Mouse (Mus musculus) midbrain, embryonic 14.5 days (tissue): Measurements from ENCODE around the gene Ulk4. TPM values are rescaled to one million over a fixed set of nuclear protein-coding genes. Genes with fewer than 3 reads are reported as not detected.

Source experiments
- ATAC-seq: fragments of 200-750 bp; cut with Nextera tagmentation; 2 replicates; pipeline ENCODE4 v1.8.0; 2017; ENCODE audit warnings: moderate number of reproducible peaks, moderate library complexity; ENCODE audit not compliant: low FRiP score, low TSS enrichment
- DNase-seq: peaks from one replicate; pipeline ENCODE4 v3.0.0-alpha.2; 2015
- H3K27ac ChIP-seq: fragments of 300-500 bp; sonication (generic); replicated peaks from 2 replicates; pipeline ENCODE4 v1.5.1; 2014; ENCODE audit warnings: mild to moderate bottlenecking, low read depth, low read length, moderate library complexity
- H3K27me3 ChIP-seq: fragments of 300-500 bp; sonication (generic); 2 replicates; pipeline ENCODE4 v1.6.1; 2014; ENCODE audit warnings: low read length, control low read depth, mixed read lengths; ENCODE audit not compliant: control insufficient read depth, insufficient read depth
- H3K36me3 ChIP-seq: fragments of 300-500 bp; sonication (generic); 2 replicates; pipeline ENCODE4 v1.6.1; 2014; ENCODE audit warnings: low read length, control low read depth; ENCODE audit not compliant: control insufficient read depth, insufficient read depth
- H3K4me1 ChIP-seq: fragments of 300-500 bp; sonication (generic); 2 replicates; pipeline ENCODE4 v1.6.1; 2014; ENCODE audit warnings: mild to moderate bottlenecking, antibody characterized with exemption, low read length, control low read depth; ENCODE audit not compliant: control insufficient read depth, insufficient read depth
- H3K4me2 ChIP-seq: fragments of 300-500 bp; sonication (generic); 2 replicates; pipeline ENCODE4 v1.6.1; 2014; ENCODE audit warnings: mild to moderate bottlenecking, low read length, moderate library complexity
- H3K4me3 ChIP-seq: fragments of 300-500 bp; sonication (generic); replicated peaks from 2 replicates; pipeline ENCODE4 v1.5.1; 2014; ENCODE audit warnings: low read depth, low read length
- H3K9ac ChIP-seq: fragments of 300-500 bp; sonication (generic); replicated peaks from 2 replicates; pipeline ENCODE4 v1.6.1; 2014; ENCODE audit warnings: mild to moderate bottlenecking, low read length, moderate library complexity
- H3K9me3 ChIP-seq: fragments of 300-500 bp; sonication (generic); 2 replicates; pipeline ENCODE4 v1.6.1; 2016; ENCODE audit warnings: low read length, control low read depth, mixed read lengths; ENCODE audit not compliant: control insufficient read depth
- WGBS: fragments of 180-500 bp; shearing (Covaris S2); extraction: QIAGEN DNeasy Blood & Tissue Kit; methylation state at CpG from one replicate; pipeline ENCODE4 v1.1.7; 2014; 5-methylcytosine and 5-hydroxymethylcytosine counted together
- polyA plus RNA-seq: library from polyadenylated mRNA; unstranded; fragments of >200 nt; fragmentation: Nextera tagmentation; extraction: Ambion mirVana; gene quantifications from 2 replicates; pipeline ENCODE4 v1.2.1, GENCODE M21; 2014

Gene Ulk4
- polyA plus RNA-seq, 1 experiment from 2014 or later = 75.7 TPM

- DNase-seq (no peak), ATAC-seq (no peak)
- Histone ChIP-seq H3K9me3 (no peaks in the 10 kb centered on the region), H3K4me1 (peaks cover 3% of the 10 kb centered on the region; the same call in 1 of the 2 replicates), H3K4me3 (no peak overlapping the region), H3K4me2 (no peak overlapping the region), H3K9ac (no peak overlapping the region), H3K36me3 (no peaks in the 10 kb centered on the region), H3K27ac (no peak overlapping the region), H3K27me3 (no peaks in the 10 kb centered on the region)
- 74% methylated on average over 7 of the region's 7 CpGs for WGBS
These were observed 276.2 kb downstream of the Ulk4 start for GRCm38 (mm10) chr9:121000641-121001320.

GRCm38 (mm10) chr9:120998696-120999095 lies 278.3 kb downstream of the Ulk4 start:
- Histone ChIP-seq H3K27ac (no peak overlapping the region), H3K9ac (no peak overlapping the region), H3K4me1 (peaks cover 12% of the 10 kb centered on the region), H3K4me2 (no peak overlapping the region), H3K27me3 (no peaks in the 10 kb centered on the region), H3K4me3 (no peak overlapping the region), H3K9me3 (no peaks in the 10 kb centered on the region), H3K36me3 (no peaks in the 10 kb centered on the region)
- ATAC-seq = no peak
- 78% methylated on average over 11 of the region's 11 CpGs for WGBS
- no peak for DNase-seq

DNA sequence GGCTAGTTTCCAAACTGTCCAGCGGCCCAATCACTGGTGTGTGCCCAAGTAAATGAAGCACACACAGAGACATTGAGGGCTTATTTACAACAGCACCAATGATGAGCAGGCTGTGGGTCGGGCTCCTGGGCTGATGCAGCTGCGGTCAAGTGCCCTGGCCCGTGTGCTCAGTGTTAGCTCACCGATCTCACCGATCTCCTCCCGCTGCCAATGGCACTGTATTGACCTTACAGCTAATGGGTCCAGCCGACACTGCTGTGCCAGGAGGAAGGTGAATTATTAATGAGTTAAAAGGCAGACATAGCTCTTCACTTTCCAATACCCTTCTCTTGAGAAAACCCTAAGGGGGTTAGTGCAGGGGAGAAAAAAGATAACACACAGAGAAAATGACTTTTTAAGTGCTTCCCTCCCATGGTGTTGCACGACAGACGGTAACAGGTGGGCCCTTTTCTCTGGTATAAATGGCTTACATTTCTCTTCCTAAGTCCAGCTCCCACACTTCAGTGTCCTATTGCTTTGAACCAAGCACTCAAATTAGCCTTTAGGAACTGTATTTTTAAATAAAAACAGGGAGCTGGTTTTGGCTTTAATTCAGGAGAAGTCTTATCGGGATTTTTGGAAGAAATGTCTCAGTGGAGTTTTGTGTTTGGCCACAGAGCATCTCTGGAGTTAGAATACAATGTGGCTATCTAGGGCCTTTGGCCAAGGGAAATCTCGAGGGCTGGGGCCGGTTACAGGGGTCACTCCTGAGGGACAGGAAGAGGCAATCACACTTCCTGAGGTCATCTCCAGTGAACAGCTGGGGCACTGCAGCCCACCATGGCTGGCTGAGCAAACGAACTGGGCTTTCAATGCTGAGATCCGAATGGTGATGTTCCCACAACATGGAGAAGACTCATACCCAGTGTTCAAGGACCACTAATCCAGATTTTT lies 282.5 kb downstream of the Ulk4 start:
- Histone ChIP-seq H3K27me3 (no peaks in the 10 kb centered on the region), H3K9ac (no peak overlapping the region), H3K9me3 (no peaks in the 10 kb centered on the region), H3K4me3 (no peak overlapping the region), H3K27ac (no peak overlapping the region), H3K4me1 (peaks cover 35% of the 10 kb centered on the region), H3K36me3 (no peaks in the 10 kb centered on the region), H3K4me2 (no peak overlapping the region)
- ATAC-seq (no peak), DNase-seq (no peak)
- 67% methylated on average over 15 of the region's 15 CpGs for WGBS

DNA sequence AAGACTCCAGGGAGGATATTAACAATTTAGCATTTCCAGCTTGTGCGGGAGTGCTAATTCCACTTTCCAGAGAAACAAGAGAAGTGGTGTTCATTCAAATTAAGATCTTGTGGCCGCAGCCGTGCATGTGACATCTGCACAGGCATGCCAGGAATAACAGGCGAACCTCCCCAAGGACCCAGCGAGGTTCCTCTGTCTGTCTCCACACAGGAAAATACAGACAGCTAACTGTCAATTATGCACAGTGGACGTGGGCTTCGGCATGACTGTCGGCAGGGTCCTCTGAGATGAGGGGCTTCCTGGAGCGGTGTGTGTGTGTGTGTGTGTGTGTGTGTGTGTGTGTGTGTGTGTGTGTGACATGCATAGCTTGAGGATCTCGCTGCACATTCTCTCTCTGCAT lies 284.0 kb downstream of the Ulk4 start:
- DNase-seq (peak; percentile 80), ATAC-seq (peak; percentile 68; the same call in 1 of the 2 replicates)
- no peak overlapping the region for H3K9ac ChIP-seq
- no peak overlapping the region for H3K4me3 ChIP-seq
- no peaks in the 10 kb centered on the region for H3K36me3 ChIP-seq
- WGBS = 26% methylated on average over 10 of the region's 10 CpGs
- H3K4me2 ChIP-seq = no peak overlapping the region; the same call in 1 of the 2 replicates
- peak overlapping the region; percentile 60 for H3K27ac ChIP-seq
- H3K9me3 ChIP-seq = no peaks in the 10 kb centered on the region
- peaks cover 40% of the 10 kb centered on the region for H3K4me1 ChIP-seq
- H3K27me3 ChIP-seq = no peaks in the 10 kb centered on the region

GRCm38 (mm10) chr9:120991801-120992200 lies 285.2 kb downstream of the Ulk4 start:
- Histone ChIP-seq H3K4me1 (peaks cover 45% of the 10 kb centered on the region), H3K4me3 (no peak overlapping the region), H3K27ac (no peak overlapping the region), H3K9ac (no peak overlapping the region), H3K27me3 (no peaks in the 10 kb centered on the region), H3K4me2 (no peak overlapping the region), H3K9me3 (no peaks in the 10 kb centered on the region), H3K36me3 (no peaks in the 10 kb centered on the region)
- DNase-seq (no peak), ATAC-seq (no peak)
- WGBS = 43% methylated on average over 2 of the region's 2 CpGs

GRCm38 (mm10) chr9:120989806-120990700 lies 286.9 kb downstream of the Ulk4 start:
- no peak for ATAC-seq

DNA sequence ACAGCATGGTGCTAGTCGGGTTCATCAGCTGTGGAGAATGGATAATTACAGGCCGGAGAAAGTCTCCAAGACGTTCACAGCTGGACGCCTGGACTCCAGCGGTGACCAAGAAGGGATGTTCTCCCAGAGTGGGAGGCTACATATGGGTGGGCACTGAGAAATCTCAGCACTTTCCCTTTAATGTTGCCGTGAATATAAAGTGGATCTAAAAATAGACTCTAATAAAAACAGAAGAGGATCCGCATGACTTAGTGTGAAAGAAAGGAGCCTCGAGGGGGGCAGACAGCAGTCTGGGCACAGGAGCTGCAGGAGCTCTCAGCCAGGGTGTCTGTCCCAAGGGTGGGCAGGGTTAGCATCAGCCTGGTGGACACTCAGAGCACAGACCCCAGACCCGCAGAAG lies 288.9 kb downstream of the Ulk4 start:
- ATAC-seq (0 out of 2 replicates have a peak, but pooled peaks have one; percentile 34), DNase-seq (peak; percentile 42)
- WGBS = 32% methylated on average over 9 of the region's 9 CpGs
- no peaks in the 10 kb centered on the region for H3K36me3 ChIP-seq
- no peak overlapping the region for H3K9ac ChIP-seq
- peak overlapping the region; percentile 64 for H3K27ac ChIP-seq
- H3K4me1 ChIP-seq = peaks cover 30% of the 10 kb centered on the region
- no peak overlapping the region for H3K4me2 ChIP-seq
- H3K4me3 ChIP-seq = no peak overlapping the region
- no peaks in the 10 kb centered on the region for H3K9me3 ChIP-seq
- no peaks in the 10 kb centered on the region for H3K27me3 ChIP-seq

More at GRCm38 (mm10) chr9:120989806-120990700, 286.9 kb downstream of the Ulk4 start:
- no peak overlapping the region for H3K4me3 ChIP-seq
- no peaks in the 10 kb centered on the region for H3K9me3 ChIP-seq
- peak; percentile 29 for DNase-seq
- 43% methylated on average over 15 of the region's 15 CpGs for WGBS
- 0 out of 2 replicates have a peak overlapping the region, but pooled peaks have one; percentile 5 for H3K27ac ChIP-seq
- H3K27me3 ChIP-seq = no peaks in the 10 kb centered on the region
- peaks cover 45% of the 10 kb centered on the region for H3K4me1 ChIP-seq
- no peaks in the 10 kb centered on the region for H3K36me3 ChIP-seq
- no peak overlapping the region for H3K4me2 ChIP-seq
- no peak overlapping the region for H3K9ac ChIP-seq

GRCm38 (mm10) chr9:120986994-120987393 lies 290.0 kb downstream of the Ulk4 start:
- H3K9me3 ChIP-seq = no peaks in the 10 kb centered on the region
- H3K36me3 ChIP-seq = no peaks in the 10 kb centered on the region
- DNase-seq (no peak), ATAC-seq (no peak)
- H3K27ac ChIP-seq = no peak overlapping the region
- H3K4me3 ChIP-seq = no peak overlapping the region
- no peak overlapping the region for H3K9ac ChIP-seq
- no peak overlapping the region for H3K4me2 ChIP-seq
- H3K27me3 ChIP-seq = no peaks in the 10 kb centered on the region
- H3K4me1 ChIP-seq = peaks cover 24% of the 10 kb centered on the region
- 86% methylated on average over 4 of the region's 4 CpGs for WGBS
